Mouse (Mus musculus) ES-Bruce4 (cell line): ENCODE results near the gene Olfr1030. TPM values are rescaled to one million over a fixed set of nuclear protein-coding genes. Genes with fewer than 3 reads are reported as not detected.
"Not testable (repeated sequence)": the region's sequence is repeated elsewhere in the genome, so short reads cannot be mapped to it uniquely, and the experiment has no call there.

ENCODE experiments used
- H3K27ac ChIP-seq: 2 replicates; pipeline ENCODE4 v1.5.1; 2012; ENCODE audit warnings: low read length, inconsistent platforms; ENCODE audit not compliant: insufficient read depth
- H3K27me3 ChIP-seq: 2 replicates; pipeline ENCODE4 v1.6.1; 2012; ENCODE audit warnings: mild to moderate bottlenecking, low read length, inconsistent platforms; ENCODE audit not compliant: control insufficient read depth, poor library complexity, insufficient read depth, severe bottlenecking
- H3K36me3 ChIP-seq: 2 replicates; pipeline ENCODE4 v1.6.1; 2012; ENCODE audit warnings: inconsistent platforms, mild to moderate bottlenecking, low read length, moderate library complexity; ENCODE audit not compliant: control insufficient read depth, poor library complexity, insufficient read depth, severe bottlenecking
- H3K4me1 ChIP-seq: one replicate; pipeline ENCODE4 v1.8.1; 2011; ENCODE audit warnings: low read length; ENCODE audit not compliant: control insufficient read depth, insufficient read depth
- H3K4me3 ChIP-seq: 2 replicates; pipeline ENCODE4 v1.5.1; 2011; ENCODE audit warnings: low read depth, mild to moderate bottlenecking, low read length
- H3K9ac ChIP-seq: 2 replicates; pipeline ENCODE4 v1.6.1; 2012; ENCODE audit warnings: low read depth, mild to moderate bottlenecking, inconsistent platforms; ENCODE audit not compliant: poor library complexity, severe bottlenecking
- H3K9me3 ChIP-seq: replicated peaks from 2 replicates; pipeline ENCODE4 v1.6.1; 2012; ENCODE audit warnings: mild to moderate bottlenecking, low read length, inconsistent platforms; ENCODE audit not compliant: control insufficient read depth, poor library complexity, insufficient read depth, severe bottlenecking
- CTCF ChIP-seq: IDR thresholded peaks from one replicate; pipeline ENCODE4 v1.8.1; 2011; ENCODE audit warnings: low read depth, low read length
- EP300 ChIP-seq: IDR thresholded peaks from 2 replicates; pipeline ENCODE4 v1.6.1; 2011; ENCODE audit warnings: low read depth, low read length; ENCODE audit not compliant: insufficient read depth
- POLR2A ChIP-seq: IDR thresholded peaks from one replicate; pipeline ENCODE4 v1.8.1; 2011; ENCODE audit warnings: low read length; ENCODE audit not compliant: insufficient read depth
- polyA plus RNA-seq: library from polyadenylated mRNA; stranded (reverse); fragments of >200 nt; gene quantifications from 2 replicates; pipeline ENCODE4 v1.2.4, GENCODE M21; 2011; ENCODE audit warnings: low read depth; ENCODE audit not compliant: missing spikeins, insufficient read depth, insufficient read length

Gene Olfr1030
- polyA plus RNA-seq: not detected in 2 replicates

- Histone ChIP-seq H3K4me3 (no peak within 1 kb of the TSS), H3K27ac (no peak within 1 kb of the TSS), H3K36me3 (no peaks in the 10 kb centered on the region), H3K9me3 (no peaks in the 10 kb centered on the region), H3K9ac (no peak within 1 kb of the TSS), H3K4me1 (no peaks in the 10 kb centered on the region), H3K27me3 (no peaks in the 10 kb centered on the region)
- TF ChIP-seq CTCF: no peak
- TF ChIP-seq POLR2A: no peak
- no peak for TF ChIP-seq EP300
These were observed at the start of gene Olfr1030 for GRCm38 (mm10) chr2:85978976-85979375. TSS of gene Olfr1030 (plus strand) at chr2:85979276.

GRCm38 (mm10) chr2:85950137-85950536, 28.9 kb upstream of the Olfr1030 start, which contains the start of gene Olfr1028:
TSS of gene Olfr1028 (plus strand) at chr2:85950437.
- Histone ChIP-seq H3K27ac (no peak within 1 kb of the TSS), H3K27me3 (no peaks in the 10 kb centered on the region)

DNA sequence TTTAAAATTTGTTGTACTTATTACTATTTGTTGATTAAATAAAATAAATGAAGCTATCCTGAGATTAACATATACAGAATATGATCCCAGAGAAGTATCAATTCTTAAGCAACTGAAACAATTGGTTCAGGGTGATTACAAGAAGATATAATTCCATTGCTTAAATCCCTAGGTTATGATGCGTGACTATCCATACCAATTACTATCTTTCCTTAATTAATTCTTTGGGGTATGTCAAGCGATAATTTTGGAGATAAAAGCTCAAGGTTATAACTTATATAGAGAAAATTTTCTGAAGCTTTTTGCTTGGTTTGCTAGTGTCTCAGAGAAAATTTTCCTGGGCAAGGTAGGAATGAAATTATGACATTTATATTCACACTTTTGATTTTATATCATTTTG, 5.5 kb upstream of the Olfr1030 start, which contains the start of gene Olfr1029:
TSS of gene Olfr1029 (plus strand) at position 301 of the 400 bp plus-strand sequence.
- Histone ChIP-seq H3K36me3 (no peaks in the 10 kb centered on the region), H3K27me3 (no peaks in the 10 kb centered on the region), H3K9ac (no peak within 1 kb of the TSS), H3K9me3 (no peaks in the 10 kb centered on the region), H3K4me1 (no peaks in the 10 kb centered on the region), H3K27ac (no peak within 1 kb of the TSS), H3K4me3 (no peak within 1 kb of the TSS)
- TF ChIP-seq EP300: no peak
- TF ChIP-seq CTCF: no peak
- no peak for TF ChIP-seq POLR2A

More at GRCm38 (mm10) chr2:85950137-85950536, 28.9 kb upstream of the Olfr1030 start, which contains the start of gene Olfr1028:
- H3K4me1 ChIP-seq: no peaks in the 10 kb centered on the region
- no peak within 1 kb of the TSS for H3K4me3 ChIP-seq
- TF ChIP-seq CTCF (no peak), POLR2A (no peak), EP300 (no peak)
- H3K9me3 ChIP-seq: no peaks in the 10 kb centered on the region
- no peaks in the 10 kb centered on the region for H3K36me3 ChIP-seq
- no peak within 1 kb of the TSS for H3K9ac ChIP-seq

GRCm38 (mm10) chr2:85990004-85990403, 10.9 kb downstream of the Olfr1030 start, which contains the start of gene Olfr1031:
TSS of gene Olfr1031 (plus strand) at chr2:85990304.
- no peaks in the 10 kb centered on the region for H3K36me3 ChIP-seq
- no peak for TF ChIP-seq POLR2A
- no peak for TF ChIP-seq CTCF
- no peak for TF ChIP-seq EP300
- H3K9ac ChIP-seq: no peak within 1 kb of the TSS
- no peak within 1 kb of the TSS for H3K27ac ChIP-seq
- H3K9me3 ChIP-seq: no peaks in the 10 kb centered on the region
- no peak within 1 kb of the TSS for H3K4me3 ChIP-seq
- H3K4me1 ChIP-seq: no peaks in the 10 kb centered on the region
- H3K27me3 ChIP-seq: no peaks in the 10 kb centered on the region

DNA sequence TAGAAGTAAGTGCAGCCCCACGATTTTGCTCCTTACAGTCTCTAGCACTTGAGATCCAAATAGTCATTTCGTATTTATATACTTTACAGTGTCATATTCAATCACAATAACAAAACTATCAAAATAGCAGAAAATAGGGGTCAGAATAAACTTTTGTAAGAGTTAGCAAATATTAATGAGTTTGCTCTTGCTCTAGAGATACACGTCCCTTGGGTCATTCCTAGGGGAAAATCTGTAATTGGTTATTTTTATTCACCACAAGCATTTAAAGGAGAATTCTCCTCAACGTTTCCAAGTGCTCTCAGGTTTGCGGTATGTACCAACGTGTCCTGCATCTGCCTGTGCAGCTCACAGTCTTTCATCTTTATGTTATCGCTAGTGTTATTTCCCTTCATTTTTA, 26.2 kb downstream of the Olfr1030 start, which contains the start of gene Olfr1032:
TSS of gene Olfr1032 (plus strand) at position 301 of the 400 bp plus-strand sequence.
- no peak within 1 kb of the TSS for H3K9ac ChIP-seq
- no peak within 1 kb of the TSS for H3K4me3 ChIP-seq
- H3K4me1 ChIP-seq: no peaks in the 10 kb centered on the region
- no peak for TF ChIP-seq EP300
- no peak for TF ChIP-seq POLR2A
- no peak for TF ChIP-seq CTCF
- no peaks in the 10 kb centered on the region for H3K27me3 ChIP-seq
- no peaks in the 10 kb centered on the region for H3K36me3 ChIP-seq
- no peak within 1 kb of the TSS for H3K27ac ChIP-seq
- no peaks in the 10 kb centered on the region for H3K9me3 ChIP-seq

GRCm38 (mm10) chr2:86020406-86020805, 41.3 kb downstream of the Olfr1030 start, which contains the start of gene Olfr1033:
TSS of gene Olfr1033 (plus strand) at chr2:86020633.
- not testable (repeated sequence) for H3K9ac ChIP-seq, H3K9me3 ChIP-seq, H3K4me3 ChIP-seq, H3K27ac ChIP-seq, H3K27me3 ChIP-seq, H3K4me1 ChIP-seq, H3K36me3 ChIP-seq

DNA sequence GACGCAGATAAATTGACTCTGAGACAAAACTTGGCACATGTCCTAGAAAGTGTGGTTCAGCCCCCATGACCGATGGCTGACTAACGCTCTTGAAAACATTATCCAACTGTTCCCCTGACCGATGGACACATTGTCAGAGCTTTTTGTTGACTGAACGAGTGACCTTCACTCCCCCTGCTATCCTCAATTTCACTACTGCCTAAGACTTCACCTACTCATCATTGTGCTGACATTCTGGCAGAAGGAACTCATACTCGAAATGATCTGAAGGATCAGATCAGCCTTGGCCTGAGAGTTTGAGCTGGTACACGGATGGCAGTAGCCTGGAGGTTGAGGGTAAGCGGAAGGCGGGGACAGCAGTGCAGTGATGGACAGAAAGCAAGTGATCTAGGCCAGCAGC, 42.4 kb downstream of the Olfr1030 start:
- H3K27me3 ChIP-seq, H3K27ac ChIP-seq, H3K9me3 ChIP-seq: not testable (repeated sequence)

More for the DNA sequence above, 42.4 kb downstream of the Olfr1030 start:
- not testable (repeated sequence) for H3K4me1 ChIP-seq, H3K9ac ChIP-seq, H3K36me3 ChIP-seq, H3K4me3 ChIP-seq
